Mouse (Mus musculus): ENCODE data around the gene Prop1. TPM values are rescaled to one million over a fixed set of nuclear protein-coding genes. Genes with fewer than 3 reads are reported as not detected.
A peak's percentile ranks its signal among the peaks of the same experiment; 100 is the strongest.

Prop1 gene
- not detected in 2 replicates for total RNA-seq (2014; rRNA removed)
- not detected in 2 replicates for polyA plus RNA-seq (2012; rRNA removed)

DNA sequence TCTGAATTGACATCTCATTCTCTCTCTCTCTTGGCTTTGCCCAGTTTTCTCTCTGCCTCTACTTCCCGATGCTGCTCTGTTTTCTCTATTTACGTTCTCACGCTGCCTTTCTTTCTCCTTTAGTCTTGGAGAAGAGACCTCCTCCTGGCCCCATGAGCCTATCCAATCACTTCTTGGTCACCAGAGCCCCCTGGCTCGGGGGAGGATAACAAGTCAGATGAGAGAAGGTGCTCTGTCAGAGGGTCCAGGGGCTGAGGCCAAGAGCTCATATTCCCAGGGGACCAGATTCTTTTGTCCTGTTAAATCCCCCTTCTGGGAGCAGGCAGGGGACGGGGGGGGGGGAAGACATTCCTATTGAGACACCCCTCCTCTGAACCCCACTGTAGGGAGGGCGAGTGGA lies at the start of gene Prop1:
Gene Prop1, minus strand, starts transcription at position 101 of the 400 bp plus-strand sequence.
- no peaks in the 10 kb centered on the region for H3K79me2 ChIP-seq (ENCODE audit: control insufficient read depth, insufficient read depth, low read length)
- no peak within 1 kb of the TSS for H3K9ac ChIP-seq (ENCODE audit: low read depth, low read length)
- H3K4me3 ChIP-seq (ENCODE audit: insufficient read depth, low read depth, low read length) = no peak within 1 kb of the TSS
- H3K4me1 ChIP-seq (ENCODE audit: control insufficient read depth, insufficient read depth, low read length) = no peaks in the 10 kb centered on the region
- no peaks in the 10 kb centered on the region for H3K36me3 ChIP-seq (ENCODE audit: control insufficient read depth, insufficient read depth, low read length)
- no peak for DNase-seq (ENCODE audit: extremely low read depth, low read depth, low spot score)
- no peaks in the 10 kb centered on the region for H3K27me3 ChIP-seq (ENCODE audit: control insufficient read depth, insufficient read depth, low read length)
- 77% methylated on average over 6 of the region's 6 CpGs for WGBS
- TF ChIP-seq POLR2A (IDR thresholded peaks at IDR 0.05; ENCODE audit: extremely low read depth, insufficient read depth, low read length) = no peak
- no peak for TF ChIP-seq CTCF (IDR thresholded peaks at IDR 0.05; ENCODE audit: low read depth, low read length)
- H3K27ac ChIP-seq (replicated peaks; ENCODE audit: insufficient read depth, low read depth, low read length) = no peak within 1 kb of the TSS

DNA sequence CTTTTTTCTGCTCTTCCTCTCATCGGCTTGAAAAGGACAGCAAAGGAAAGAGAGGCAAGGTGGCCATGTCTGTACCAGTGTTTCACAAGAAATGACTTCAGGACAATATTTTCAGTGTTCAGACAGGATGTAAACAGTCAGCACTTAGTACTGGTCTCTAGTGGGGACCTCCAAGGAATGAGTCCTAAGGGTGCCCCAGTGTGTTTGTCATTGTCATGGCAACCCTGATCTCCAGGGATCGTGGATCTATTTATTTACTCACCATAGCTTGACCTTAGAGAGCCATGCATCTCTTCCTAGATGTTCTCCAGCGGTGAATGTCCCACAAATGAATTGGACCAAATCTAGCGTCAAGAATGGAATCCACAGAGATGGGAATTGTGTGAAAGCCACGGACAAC lies 49.7 kb upstream of the Prop1 start, which contains the start of gene Olfr51:
Gene Olfr51, plus strand, starts transcription at position 301 of the 400 bp plus-strand sequence.
- 71% methylated on average over 5 of the region's 5 CpGs for WGBS
- DNase-seq (ENCODE audit: extremely low read depth, low read depth, low spot score) = no peak

DNA sequence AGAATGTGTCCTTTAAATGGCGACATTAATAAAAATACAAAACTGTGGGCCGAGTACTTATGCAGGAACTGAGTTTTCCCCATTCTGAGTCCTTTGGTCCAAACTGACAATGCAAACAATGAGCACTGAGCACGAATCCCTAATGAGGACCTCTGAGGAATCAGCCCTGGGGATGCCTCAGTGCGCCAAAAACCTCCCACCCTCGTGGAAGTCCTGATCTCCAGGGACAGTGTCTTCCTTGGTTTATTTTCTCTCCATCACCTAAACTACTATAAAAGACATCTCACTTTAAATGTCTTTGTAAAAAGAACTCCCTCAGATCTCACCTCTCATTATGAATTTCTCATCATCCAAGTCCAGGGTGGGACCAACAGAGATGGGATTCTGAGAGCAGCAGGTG lies 28.1 kb upstream of the Prop1 start, which contains the start of gene Olfr1377:
Gene Olfr1377, plus strand, starts transcription at position 301 of the 400 bp plus-strand sequence.
- TF ChIP-seq POLR2A (IDR thresholded peaks at IDR 0.05; ENCODE audit: extremely low read depth, insufficient read depth, low read length) (no peak), CTCF (IDR thresholded peaks at IDR 0.05; ENCODE audit: low read depth, low read length) (no peak)
- 74% methylated on average over 5 of the region's 5 CpGs for WGBS
- H3K79me2 ChIP-seq (ENCODE audit: control insufficient read depth, insufficient read depth, low read length) = no peaks in the 10 kb centered on the region
- no peaks in the 10 kb centered on the region for H3K4me1 ChIP-seq (ENCODE audit: control insufficient read depth, insufficient read depth, low read length)
- DNase-seq (ENCODE audit: extremely low read depth, low read depth, low spot score) = no peak
- H3K27ac ChIP-seq (replicated peaks; ENCODE audit: insufficient read depth, low read depth, low read length) = no peak within 1 kb of the TSS
- no peak within 1 kb of the TSS for H3K9ac ChIP-seq (ENCODE audit: low read depth, low read length)
- no peaks in the 10 kb centered on the region for H3K36me3 ChIP-seq (ENCODE audit: control insufficient read depth, insufficient read depth, low read length)
- 0 out of 2 replicates have a peak, but pooled peaks cover 2% of the 10 kb centered on the region for H3K27me3 ChIP-seq (ENCODE audit: control insufficient read depth, insufficient read depth, low read length)
- no peak within 1 kb of the TSS for H3K4me3 ChIP-seq (ENCODE audit: insufficient read depth, low read depth, low read length)

More for the DNA sequence above, 49.7 kb upstream of the Prop1 start, which contains the start of gene Olfr51:
- H3K79me2 ChIP-seq (ENCODE audit: control insufficient read depth, insufficient read depth, low read length) = no peaks in the 10 kb centered on the region
- H3K4me3 ChIP-seq (ENCODE audit: insufficient read depth, low read depth, low read length) = no peak within 1 kb of the TSS
- no peaks in the 10 kb centered on the region for H3K36me3 ChIP-seq (ENCODE audit: control insufficient read depth, insufficient read depth, low read length)
- no peak within 1 kb of the TSS for H3K9ac ChIP-seq (ENCODE audit: low read depth, low read length)
- no peaks in the 10 kb centered on the region for H3K27me3 ChIP-seq (ENCODE audit: control insufficient read depth, insufficient read depth, low read length)
- H3K27ac ChIP-seq (replicated peaks; ENCODE audit: insufficient read depth, low read depth, low read length) = no peak within 1 kb of the TSS
- TF ChIP-seq CTCF (IDR thresholded peaks at IDR 0.05; ENCODE audit: low read depth, low read length) (no peak), POLR2A (IDR thresholded peaks at IDR 0.05; ENCODE audit: extremely low read depth, insufficient read depth, low read length) (no peak)
- no peaks in the 10 kb centered on the region for H3K4me1 ChIP-seq (ENCODE audit: control insufficient read depth, insufficient read depth, low read length)

DNA sequence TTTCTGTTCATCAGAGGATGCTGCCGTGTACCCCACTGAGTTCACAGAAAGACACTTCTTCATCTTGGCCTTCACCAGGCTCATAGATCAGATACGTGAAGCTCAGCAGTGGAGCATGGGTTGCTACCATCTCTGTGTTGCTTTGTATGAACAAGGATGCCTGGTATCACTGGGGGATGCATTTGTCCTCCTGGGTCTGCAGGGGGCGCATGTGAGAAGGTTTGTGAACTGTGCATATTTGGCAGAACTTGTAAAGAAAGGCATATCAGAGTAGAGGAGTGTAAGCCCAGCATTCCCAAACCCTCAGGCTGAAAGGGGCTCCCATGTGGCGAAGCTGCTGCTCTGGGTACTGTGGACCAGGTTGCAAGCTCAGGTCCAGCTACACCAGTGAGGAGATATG lies 23.7 kb upstream of the Prop1 start:
- WGBS = 67% methylated on average over 4 of the region's 4 CpGs
- peak; percentile 24; the same call in 1 of the 2 replicates for TF ChIP-seq CTCF (IDR thresholded peaks at IDR 0.05; ENCODE audit: low read depth, low read length)
- no peak for TF ChIP-seq POLR2A (IDR thresholded peaks at IDR 0.05; ENCODE audit: extremely low read depth, insufficient read depth, low read length)
- DNase-seq (ENCODE audit: extremely low read depth, low read depth, low spot score) = no peak

DNA sequence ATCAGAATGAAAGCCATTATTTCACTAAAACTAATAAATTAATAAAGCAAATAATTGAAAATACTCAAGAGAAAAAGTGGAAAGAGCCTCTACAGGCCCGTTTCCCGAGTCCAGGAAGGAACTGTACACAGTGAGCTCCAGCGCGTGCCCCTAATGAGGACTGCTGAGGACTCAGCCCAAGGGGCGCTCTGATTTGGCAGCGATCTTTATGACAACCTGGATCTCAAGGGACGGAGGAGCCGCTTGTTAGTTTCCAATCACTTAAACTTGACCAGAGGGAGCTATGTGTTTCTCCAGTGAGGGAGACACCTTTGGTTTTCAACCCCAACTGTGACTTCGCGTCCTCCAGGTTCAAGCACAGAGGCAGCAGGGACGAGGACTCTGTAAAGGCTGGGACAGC lies 12.7 kb upstream of the Prop1 start, which contains the start of gene Olfr1378:
Gene Olfr1378, plus strand, starts transcription at position 301 of the 400 bp plus-strand sequence.
- Histone ChIP-seq H3K27me3 (ENCODE audit: control insufficient read depth, insufficient read depth, low read length) (no peaks in the 10 kb centered on the region), H3K4me1 (ENCODE audit: control insufficient read depth, insufficient read depth, low read length) (no peaks in the 10 kb centered on the region), H3K36me3 (ENCODE audit: control insufficient read depth, insufficient read depth, low read length) (no peaks in the 10 kb centered on the region), H3K4me3 (ENCODE audit: insufficient read depth, low read depth, low read length) (no peak within 1 kb of the TSS), H3K9ac (ENCODE audit: low read depth, low read length) (no peak within 1 kb of the TSS), H3K27ac (replicated peaks; ENCODE audit: insufficient read depth, low read depth, low read length) (no peak within 1 kb of the TSS), H3K79me2 (ENCODE audit: control insufficient read depth, insufficient read depth, low read length) (no peaks in the 10 kb centered on the region)
- no peak for DNase-seq (ENCODE audit: extremely low read depth, low read depth, low spot score)
- TF ChIP-seq CTCF (IDR thresholded peaks at IDR 0.05; ENCODE audit: low read depth, low read length) = no peak
- no peak for TF ChIP-seq POLR2A (IDR thresholded peaks at IDR 0.05; ENCODE audit: extremely low read depth, insufficient read depth, low read length)
- WGBS = 85% methylated on average over 11 of the region's 11 CpGs

More for the DNA sequence above, 23.7 kb upstream of the Prop1 start:
- no peaks in the 10 kb centered on the region for H3K36me3 ChIP-seq (ENCODE audit: control insufficient read depth, insufficient read depth, low read length)
- H3K27me3 ChIP-seq (ENCODE audit: control insufficient read depth, insufficient read depth, low read length) = 0 out of 2 replicates have a peak, but pooled peaks cover 2% of the 10 kb centered on the region
- no peak overlapping the region for H3K9ac ChIP-seq (ENCODE audit: low read depth, low read length)
- H3K4me1 ChIP-seq (ENCODE audit: control insufficient read depth, insufficient read depth, low read length) = no peaks in the 10 kb centered on the region
- H3K27ac ChIP-seq (replicated peaks; ENCODE audit: insufficient read depth, low read depth, low read length) = no peak overlapping the region
- no peak overlapping the region for H3K4me3 ChIP-seq (ENCODE audit: insufficient read depth, low read depth, low read length)
- H3K79me2 ChIP-seq (ENCODE audit: control insufficient read depth, insufficient read depth, low read length) = no peaks in the 10 kb centered on the region

DNA sequence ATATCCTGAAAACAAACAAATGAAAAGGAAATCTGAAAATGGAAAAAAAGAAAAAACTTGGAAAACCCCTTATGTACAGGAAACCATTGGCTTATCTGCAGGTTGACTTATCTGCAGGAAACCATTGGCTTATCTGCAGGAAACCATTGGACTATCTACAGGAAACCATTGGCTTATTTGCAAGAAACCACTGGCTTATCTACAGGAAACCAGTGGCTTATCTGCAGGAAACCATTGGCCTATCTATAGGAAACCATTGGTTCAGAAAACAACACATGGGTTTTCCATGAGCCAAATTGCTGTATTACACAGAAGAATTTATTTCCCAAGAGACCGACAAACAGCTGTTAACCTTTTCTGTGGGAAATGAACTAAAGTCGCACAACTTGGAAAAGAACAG lies 11.3 kb upstream of the Prop1 start:
- TF ChIP-seq POLR2A (IDR thresholded peaks at IDR 0.05; ENCODE audit: extremely low read depth, insufficient read depth, low read length) (no peak), CTCF (IDR thresholded peaks at IDR 0.05; ENCODE audit: low read depth, low read length) (no peak)
- 71% methylated on average over 2 of the region's 2 CpGs for WGBS
- no peaks in the 10 kb centered on the region for H3K27me3 ChIP-seq (ENCODE audit: control insufficient read depth, insufficient read depth, low read length)
- no peak overlapping the region for H3K4me3 ChIP-seq (ENCODE audit: insufficient read depth, low read depth, low read length)
- no peak overlapping the region for H3K27ac ChIP-seq (replicated peaks; ENCODE audit: insufficient read depth, low read depth, low read length)
- no peaks in the 10 kb centered on the region for H3K4me1 ChIP-seq (ENCODE audit: control insufficient read depth, insufficient read depth, low read length)
- H3K36me3 ChIP-seq (ENCODE audit: control insufficient read depth, insufficient read depth, low read length) = no peaks in the 10 kb centered on the region
- H3K9ac ChIP-seq (ENCODE audit: low read depth, low read length) = no peak overlapping the region
- H3K79me2 ChIP-seq (ENCODE audit: control insufficient read depth, insufficient read depth, low read length) = no peaks in the 10 kb centered on the region
- DNase-seq (ENCODE audit: extremely low read depth, low read depth, low spot score) = no peak
